Mouse (Mus musculus) retina, postnatal 1 day (tissue): ENCODE results near the gene D16Ertd472e.

ENCODE experiments used
- DNase-seq: peaks from one replicate; pipeline ENCODE4 v3.0.0-alpha.2; 2012

D16Ertd472e gene

DNA sequence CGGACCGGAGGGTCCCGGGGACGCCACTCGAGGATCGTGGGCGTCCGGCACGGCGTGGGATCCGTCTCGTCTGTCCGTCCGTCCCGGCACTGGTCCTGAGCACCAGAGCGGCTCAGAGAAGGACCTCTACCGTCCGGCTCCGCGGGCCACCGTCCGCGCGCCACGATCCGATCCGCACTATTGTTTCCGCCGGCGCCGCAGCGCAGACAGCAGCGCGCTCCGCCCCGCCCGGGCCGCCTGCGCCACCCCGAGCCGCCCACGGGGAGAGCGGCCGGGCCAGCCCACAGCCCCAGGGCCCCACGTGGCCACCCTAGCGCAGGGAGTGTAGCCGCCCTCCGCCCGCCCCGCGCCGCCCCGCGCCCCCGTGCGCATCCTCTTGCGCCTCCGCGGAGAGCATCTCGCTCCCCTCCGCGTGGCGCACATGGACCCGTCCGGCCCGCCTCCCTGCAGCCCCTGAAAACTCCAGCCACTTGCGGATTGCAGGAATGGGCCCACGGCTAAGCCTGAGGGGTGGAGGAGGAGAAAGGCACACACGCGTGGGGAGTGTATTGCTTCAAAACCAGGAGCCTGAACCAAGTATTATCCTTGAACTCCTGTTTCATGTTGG, at the start of gene D16Ertd472e:
TSS of gene D16Ertd472e (minus strand) at position 231 of the 607 bp plus-strand sequence.
- DNase-seq: peak; percentile 95

DNA sequence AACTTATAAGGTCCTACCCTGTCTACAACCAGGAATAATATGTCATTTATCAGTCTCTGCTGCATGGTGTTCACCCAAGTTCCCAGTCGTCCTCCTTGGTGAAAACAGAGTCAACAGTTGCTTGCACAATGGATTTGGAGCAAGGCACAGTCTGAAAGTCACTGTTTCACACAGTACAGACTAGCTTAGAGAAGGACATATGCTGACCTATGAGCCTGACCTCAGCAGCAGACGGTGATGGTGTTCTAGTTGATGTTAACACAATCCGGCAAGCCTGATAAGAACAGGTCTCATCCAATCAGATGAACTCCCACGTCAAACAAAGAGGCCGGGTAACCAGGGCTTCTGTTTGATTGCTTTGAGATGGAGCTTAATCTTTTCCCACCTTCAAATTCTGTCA, 46.2 kb upstream of the D16Ertd472e start:
- peak; percentile 17 for DNase-seq

DNA sequence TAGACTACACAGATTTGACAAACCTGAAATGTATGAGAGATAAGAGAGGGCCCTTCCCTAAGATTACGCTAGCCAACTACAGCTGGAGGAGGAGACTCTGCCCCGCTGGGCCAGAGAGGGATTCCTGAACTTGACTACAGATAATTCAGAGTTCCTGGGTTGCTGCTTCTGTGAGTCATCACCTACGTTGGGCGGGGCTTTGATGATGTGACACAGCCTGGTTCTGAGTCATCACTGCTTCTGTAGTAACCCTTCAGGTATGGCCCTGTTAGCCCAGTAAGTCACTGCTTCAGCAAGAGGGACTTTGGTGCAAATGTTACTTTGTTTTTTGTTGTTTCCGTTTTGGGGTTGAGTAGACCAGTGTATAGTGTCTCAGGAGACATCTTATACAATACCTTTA, 42.9 kb upstream of the D16Ertd472e start:
- no peak for DNase-seq

DNA sequence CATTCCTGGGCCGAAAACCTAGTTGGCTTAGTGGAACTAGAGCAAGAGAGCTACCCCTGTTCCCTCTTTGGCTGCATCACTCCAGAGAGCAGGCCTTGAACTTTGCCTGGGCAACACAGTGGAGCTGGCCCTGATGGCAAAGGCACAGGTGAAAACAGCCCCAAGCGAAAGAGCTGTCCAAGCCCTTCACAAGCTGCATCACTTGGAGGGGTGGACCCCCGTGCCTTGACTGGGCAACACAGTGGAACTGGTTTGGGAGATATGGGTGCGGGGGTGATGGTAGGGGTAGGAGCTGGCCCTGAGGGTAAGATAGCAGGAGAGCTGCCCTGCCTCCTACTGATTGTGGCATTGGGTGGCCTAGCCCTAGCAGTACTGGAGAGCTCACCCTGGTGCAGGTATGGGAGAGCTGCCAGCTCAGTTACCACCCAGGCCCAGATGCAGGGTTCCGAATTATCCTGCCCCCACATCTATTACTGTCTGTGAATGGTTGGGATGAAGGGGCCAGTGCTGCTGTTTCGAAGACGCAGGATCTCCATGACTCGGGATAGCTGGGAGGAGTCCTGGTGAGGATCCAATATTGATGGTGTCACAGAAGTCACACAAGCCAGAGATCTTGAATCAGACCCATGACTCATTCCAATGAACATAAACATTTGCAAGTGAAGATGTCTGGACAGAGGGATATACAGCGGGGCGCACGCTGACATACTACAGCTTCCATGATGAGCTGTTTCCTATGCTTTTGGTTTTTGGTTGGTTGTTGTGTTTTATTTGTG, 41.4 kb upstream of the D16Ertd472e start:
- DNase-seq: no peak

DNA sequence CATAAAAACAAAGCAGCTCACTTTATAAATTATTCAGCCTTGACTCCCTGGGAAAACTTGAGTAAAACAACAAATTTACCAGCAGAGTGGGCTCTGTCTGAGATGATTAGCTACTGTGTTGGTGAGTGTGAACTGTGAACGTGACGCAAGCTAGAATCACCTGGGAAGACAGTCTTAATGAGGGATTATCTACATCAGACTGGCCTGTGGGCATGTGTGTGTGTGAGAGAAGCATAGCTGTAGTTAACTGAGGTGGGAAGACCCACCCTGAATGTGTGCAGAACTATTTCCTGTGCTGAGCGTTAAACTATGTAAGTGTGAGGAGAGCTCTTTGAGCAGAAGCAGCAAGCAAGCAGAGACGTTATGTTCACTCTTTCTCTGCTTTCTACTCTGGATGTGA, 29.7 kb upstream of the D16Ertd472e start:
- peak; percentile 20 for DNase-seq

DNA sequence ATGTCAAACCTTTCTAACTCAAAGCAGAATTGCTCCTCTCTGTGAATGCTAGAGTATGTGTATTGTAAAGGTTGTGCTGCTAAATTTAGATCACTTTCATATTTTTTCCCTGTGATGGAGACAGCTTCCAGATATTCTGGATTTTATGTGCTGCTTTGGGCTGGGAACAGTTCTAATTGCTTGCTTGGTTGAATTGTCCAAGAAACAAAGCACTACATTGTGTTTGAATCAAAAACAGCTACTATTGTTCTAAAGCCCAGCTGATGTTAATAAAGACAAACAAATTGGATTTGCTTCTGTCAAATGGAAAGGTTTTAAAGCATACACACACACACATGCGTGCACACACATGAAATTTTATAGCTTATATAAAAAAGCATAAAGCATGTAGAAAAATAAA, 22.4 kb upstream of the D16Ertd472e start:
- DNase-seq: no peak

DNA sequence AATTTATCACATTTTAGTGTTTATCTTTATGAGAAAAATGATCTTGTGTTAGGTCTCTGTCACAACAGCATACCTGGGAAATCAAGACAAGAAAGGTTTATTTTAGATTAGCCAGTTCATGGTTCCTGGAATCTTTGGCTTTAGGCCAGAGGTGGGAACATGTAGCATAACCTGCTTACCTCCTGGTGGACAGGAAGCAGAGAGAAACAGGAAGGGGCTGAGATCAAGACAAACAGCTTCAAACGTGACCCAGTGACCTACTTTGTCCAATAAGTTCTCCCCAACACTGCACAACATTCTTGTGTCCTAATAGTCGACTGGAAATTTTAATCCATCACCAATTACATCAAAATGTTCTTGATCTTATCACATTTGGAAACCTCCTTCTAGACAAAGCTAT, 19.9 kb upstream of the D16Ertd472e start:
- DNase-seq: no peak

DNA sequence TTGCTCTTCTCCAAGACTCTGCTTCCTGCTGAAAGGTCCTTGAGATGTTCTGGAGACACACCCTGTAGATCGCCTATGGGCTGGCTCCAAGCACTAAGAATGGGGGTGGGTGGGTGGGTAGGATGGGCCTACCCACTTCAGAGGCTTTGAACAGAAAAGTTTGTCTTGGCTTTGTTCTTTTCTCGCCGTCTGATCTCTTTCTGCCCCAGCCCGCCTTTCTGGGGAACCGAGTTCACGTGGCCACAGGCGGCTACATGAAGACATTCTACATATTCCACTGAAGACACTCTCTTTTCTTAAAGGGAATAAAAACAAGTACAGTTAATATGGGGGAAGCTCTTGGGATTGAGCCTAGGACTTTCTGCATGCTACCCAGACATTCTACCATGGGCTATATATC, 19.3 kb upstream of the D16Ertd472e start:
- DNase-seq: no peak

DNA sequence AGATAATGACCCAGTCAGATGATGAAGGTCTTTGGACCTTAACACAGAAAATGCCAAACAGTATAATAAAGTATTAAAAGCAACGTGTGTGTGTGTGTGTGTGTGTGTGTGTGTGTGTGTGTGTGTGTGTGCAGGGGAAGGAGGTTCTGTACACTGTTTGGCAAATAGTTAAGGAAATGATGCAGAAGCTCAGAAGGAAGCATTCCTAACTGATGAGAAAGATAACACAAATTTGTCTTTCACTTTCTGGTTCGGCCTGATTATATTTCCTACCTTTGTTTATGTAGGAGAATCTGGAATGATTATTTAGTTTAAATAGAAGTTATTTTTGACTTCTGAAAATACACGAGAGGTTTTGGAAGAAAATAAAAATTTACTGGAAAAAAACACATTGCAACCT, 17.6 kb upstream of the D16Ertd472e start:
- DNase-seq: no peak

DNA sequence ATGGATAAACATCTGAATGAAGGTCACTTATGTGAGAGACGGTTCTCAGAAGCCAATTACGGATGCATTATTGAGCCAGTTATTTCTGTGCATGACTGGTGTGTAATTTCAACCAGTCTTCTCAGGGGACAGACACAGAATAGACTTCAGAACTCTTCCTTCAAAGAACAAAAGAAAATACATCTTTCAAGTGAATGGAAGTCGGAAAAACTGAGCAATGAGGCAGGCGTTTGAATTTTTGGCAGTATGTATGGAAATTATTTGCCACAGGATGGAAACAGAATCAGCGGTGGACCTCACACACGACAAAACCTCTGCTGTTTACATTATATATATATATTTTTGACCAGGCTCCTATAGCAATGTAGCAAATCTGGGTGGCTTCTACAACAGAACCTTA, 14.6 kb upstream of the D16Ertd472e start:
- no peak for DNase-seq

DNA sequence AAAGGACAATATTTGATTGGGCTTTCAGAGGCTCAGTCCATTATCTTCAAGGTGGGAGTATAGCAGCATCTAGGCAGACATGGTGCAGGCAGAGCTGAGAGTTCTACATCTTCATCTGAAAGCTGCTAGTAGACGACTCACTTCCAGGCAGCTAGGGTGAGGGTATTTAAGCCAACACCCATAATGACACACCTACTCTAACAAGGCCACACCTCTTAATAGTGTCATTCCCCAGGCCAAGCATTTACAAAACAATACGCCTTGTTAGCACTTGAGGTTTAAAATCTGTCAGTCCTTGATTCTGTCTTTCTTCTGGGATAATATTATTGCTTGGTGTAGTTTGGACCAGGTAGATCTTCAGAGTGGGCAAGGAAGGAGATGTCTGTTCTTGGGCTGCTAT, 12.3 kb upstream of the D16Ertd472e start:
- DNase-seq: no peak

DNA sequence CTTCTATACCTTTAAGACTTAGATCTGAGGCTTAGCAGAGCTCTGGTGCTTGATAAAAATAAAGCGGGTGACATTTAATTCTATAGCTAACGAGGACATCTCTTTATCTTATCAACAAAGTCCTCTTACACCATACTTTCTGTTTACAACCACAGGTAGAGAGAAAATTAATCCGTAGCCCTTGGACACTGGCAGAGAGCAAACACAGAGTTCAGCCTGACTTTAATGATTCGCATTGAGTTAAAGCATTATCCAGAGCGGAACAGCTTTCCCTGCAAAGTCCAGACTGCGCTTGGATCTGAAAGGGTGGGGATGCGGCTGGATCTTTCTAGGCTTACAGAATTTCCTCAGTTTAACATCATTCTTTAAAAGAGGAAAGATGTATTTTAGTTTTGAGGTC, 10.1 kb upstream of the D16Ertd472e start:
- no peak for DNase-seq

DNA sequence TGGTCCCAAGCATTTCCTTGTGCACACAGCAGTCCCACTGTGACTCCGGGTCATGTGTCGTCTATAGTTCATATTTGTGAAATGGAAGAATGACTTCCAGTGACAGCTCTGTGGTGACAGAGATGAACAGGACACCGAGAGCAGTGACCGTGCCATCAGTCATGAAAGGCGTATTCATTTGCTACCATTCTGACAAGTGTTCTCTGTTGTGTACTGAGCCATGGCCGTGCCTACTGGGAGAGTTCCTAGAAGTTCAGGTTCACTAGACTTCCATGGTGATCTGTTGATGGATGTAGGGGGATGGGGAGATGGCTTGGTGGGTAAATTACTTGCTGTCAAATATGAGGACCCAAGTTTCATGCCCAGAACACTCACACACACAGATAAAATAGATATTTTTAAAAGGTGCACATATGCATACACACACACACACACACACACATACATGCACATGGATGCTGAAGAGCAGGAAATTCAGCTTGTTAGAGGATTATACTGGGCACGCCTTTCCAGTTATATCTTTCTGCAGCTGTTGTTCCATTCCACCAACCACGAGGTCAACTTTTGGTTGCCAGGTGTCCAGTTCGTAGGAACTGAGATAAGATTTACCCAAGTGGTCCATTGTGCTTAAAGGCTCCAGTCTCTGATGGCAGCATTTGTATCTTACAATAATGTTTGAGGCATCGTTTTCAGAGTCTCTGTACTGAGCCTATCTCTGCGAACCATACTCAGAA, 9.3 kb upstream of the D16Ertd472e start:
- no peak for DNase-seq

DNA sequence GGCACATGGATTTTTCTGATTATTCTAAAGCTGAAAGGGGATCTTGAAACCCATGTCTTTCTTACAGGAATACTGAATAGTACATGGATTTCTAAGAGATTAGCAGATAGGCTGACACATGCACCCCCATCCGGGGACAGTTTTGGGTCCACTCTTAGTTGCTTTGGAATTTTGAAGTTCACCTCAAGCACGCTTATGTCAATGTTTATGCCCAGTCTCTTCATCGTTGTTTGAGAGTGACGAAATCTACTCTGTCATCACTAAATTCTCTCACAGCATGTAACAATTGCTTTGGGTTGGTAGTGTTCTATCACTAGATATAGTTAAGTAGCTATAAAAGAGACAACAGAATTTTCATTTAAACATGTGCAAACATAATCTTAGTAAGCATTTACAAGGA, 8.7 kb upstream of the D16Ertd472e start:
- DNase-seq: no peak

DNA sequence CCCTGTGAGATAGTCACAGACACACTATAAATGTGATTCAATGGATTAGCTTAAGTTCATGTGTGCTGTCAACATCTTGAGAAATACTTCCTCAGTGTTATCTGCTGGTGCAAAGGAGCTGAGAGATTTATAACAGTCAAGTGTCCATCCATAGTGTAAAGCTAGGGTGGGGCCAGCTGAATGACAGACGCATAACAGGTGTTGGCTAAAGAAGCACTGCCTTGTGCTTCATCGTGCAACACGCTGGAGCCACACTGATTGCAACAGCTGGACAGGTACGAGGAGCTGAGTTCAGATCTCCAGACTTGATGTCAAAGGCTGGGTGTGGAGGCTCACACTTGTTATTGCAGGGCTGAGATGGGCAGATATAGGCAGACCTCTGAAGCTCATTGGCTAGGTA, 7.5 kb upstream of the D16Ertd472e start:
- DNase-seq: no peak

DNA sequence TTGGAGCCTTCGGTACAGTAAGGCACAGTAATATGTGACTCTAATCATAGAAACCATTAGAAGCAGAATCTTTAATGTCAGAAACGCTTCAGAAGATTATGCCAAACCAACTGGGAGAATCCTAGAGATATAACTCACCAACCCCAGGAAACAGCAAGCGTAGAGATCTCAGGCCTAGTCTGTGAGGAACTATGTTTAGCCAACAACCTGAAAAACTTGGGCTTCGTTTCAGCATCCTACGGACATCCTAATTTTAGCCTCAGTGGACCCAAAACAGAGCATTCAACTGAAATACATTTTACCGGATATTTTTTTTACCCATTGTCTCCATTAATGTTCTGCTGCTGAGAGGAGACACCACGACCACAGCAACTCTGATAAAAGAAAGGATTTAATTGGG, 3.9 kb upstream of the D16Ertd472e start:
- DNase-seq: no peak

DNA sequence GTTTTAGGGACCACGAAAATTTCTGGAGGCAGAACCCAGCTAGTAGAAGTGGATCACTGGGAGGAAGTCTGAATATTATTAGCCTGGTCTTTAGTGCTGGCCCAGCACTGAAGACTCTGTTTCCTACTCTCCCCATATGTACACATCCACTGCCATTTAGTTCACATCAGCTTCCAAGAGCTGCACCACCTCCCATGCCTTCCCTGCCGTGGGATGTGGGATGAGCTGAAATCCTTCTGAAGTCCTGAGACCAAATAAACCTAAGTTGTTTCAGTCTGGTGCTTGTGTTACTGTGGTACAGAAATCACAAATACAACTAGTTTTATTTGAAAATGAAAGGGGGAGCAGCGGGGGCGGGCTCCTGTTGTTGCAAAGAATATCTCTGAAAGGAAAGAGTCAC, 2.9 kb upstream of the D16Ertd472e start:
- DNase-seq: no peak

DNA sequence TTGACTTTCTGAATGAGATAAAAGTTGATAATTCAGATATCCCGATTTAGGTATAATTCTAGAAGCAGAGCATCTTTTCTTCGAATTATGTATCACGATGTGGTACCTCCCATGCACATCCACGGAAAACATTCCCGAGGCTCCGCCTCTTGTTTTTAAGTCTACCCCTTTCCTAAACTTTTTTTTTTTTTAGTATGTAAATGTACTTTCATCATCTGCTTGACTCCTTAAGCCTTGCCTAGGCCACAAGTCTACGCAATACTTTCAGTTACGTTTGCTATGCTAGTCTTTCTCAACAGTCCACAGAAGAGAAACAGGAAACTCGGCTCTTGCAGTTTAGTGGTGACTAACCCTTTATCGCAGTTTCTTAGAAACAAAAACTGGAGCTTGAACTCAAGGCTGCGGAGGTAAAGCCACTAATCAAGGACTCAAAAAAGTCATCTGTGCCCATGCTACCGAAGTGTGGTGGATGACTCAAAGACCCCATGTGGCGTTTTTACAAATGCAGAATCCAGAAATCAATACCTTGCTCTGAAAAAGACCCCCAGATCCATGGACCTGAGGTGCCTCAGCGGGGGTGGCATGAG, 670 bp upstream of the D16Ertd472e start:
- DNase-seq: no peak

DNA sequence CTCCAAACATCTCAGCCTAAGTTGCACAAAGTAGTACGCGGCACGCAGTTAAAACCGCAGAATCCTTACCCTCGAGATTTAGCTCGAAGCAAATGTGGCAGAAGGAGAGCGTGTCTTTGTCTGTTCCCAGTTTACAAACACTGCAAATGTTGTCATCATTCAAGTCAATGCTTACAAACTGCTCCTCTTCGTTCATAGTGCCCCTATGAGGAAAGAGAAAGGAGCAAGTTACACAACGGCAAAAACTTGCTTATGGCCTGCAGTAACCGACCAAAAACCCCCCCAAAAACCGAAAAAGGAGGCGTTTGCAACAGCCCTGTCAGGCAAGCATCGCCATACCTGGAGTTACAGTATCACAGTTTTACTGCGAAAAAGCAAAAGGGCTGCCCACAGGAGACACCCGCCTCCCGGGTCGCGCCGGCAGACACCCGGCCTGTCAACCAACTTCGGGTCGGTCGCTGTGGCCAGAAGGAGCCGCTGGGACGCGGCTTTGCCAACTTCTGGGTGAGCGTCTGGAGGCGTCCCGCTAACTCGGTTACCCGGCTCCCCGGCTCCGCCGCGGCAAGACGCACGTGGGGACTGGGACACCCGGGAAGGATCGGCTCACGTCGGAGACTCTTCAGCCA, 543 bp downstream of the D16Ertd472e start:
- no peak for DNase-seq

DNA sequence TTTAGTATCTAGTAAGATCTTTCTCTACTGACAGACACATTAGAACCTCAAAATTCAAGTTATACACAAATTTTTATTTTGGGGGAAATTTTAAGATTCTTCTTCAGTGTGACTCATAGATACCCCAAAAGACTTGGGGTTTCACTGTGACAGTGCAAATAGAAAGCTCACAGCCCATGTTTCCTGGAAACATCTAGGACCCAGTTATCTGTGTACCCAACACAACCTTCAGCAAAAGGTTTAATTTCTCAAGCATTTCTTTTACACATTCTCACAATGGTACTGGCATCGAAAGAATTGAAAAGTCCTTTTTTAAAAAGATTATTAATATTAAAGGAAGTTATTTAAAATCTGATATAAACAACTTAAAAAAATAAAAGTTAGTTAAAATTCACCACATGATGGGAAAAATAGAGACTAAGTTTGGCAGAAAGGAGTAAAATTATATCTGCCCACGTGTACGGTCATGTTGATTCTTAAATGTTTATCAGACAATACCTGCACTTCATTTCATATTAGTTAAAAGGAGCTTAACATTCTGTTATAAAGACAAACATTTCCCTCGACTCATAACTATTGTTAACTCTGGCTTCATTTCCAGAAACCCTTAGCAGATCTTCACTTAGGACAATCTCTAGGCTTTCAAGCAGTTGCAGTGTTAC, 1.2 kb downstream of the D16Ertd472e start:
- no peak for DNase-seq

DNA sequence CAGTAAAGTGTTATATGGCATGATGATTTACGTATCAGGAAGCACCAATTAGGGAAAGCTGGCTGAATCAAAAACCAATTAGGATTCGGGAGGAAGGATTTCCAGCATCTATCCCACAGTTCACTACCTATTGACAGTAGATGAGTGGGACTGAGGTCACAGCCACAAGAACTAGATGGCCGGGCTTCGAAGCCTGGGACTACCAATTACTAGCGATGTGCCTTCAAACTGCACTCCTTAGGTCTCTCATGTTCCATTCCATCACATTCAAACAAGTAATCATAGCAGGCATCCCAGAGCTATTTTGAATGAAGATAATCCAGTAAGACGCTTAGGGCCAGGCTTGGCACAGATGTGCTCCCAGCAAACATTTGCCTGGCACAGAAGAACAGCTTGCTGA, 2.3 kb downstream of the D16Ertd472e start:
- DNase-seq: peak; percentile 52

DNA sequence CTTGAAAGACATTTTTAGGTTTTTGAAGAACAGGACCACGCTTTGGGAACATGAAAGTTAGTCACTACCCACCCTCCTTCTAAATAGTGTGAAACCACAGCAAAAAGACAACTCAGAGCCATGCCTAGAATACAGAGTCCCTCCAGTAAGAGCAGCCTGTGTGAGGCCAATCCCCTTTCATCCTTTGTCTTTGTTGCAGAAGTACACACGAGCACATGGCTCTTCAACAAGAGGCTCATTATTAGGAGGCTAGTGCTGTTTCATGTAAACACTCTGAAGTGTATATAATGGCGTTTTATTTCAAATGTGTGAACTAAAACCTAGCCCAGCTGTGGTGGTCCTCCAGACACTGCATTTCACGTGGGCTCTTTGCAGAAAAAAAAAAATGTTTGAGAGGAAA, 3.5 kb downstream of the D16Ertd472e start:
- DNase-seq: peak; percentile 21
